Mouse (Mus musculus) A20 (cell line): Measurements from ENCODE around the gene Socs7.
A peak's percentile ranks its signal among the peaks of the same experiment; 100 is the strongest.

Source experiments
- DNase-seq: peaks from one replicate; pipeline ENCODE4 v3.0.0-alpha.2; 2011; ENCODE audit warnings: low read depth, low spot score

Socs7 gene

DNA sequence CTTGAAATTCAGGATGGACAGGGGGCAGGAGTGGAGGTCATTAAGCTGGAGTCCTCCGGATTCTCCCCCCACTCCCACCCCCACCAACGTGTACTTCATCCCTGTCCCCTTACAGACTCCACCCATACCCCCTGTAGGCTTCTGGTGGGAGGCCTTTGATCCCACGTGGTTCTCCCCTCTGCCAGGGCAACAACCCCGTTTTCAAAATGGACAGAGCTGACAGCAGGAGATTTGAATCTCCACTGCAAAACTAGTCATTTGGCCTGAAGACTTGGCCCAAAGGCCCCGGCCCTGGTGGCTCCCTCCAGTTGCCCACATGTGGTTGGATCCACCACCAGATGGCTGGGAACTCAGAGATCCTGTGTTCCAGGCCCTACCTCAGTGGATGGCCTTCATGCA lies 54.3 kb downstream of the Socs7 start:
- DNase-seq = no peak

DNA sequence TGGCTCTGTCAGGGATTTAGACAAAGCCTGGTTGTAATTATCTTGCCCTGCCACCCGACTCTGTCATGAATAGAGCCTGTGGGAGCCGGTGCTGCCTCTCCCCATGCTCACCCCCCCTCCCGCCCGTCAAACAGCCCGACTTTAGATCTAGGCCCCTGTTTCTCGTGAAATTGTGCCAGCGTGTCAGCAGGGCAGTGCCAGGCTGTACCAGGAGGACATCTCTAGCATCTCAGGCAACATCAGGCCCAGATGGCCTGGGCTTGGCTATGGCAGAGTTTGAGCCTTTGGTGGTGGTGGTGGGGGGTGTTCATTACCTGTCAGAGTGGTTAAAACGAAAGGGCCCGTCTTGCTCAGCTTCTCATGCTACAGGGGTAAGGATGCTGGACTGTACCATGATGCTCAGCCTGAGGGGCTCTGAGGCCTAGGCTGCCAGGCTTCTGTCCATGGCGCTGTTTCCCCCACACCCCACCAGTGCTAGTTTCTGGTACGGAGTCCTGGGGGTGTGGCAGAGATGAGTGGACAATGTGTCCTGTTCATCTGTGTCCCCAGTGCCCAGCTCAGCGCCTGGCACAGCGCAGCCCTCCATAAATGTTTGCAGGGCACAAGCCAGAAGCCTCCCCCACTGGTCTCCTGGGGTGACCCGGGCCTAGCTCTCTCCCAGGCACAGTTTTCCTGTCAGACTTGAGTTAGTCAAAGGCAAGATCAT lies 56.6 kb downstream of the Socs7 start:
- DNase-seq = no peak

DNA sequence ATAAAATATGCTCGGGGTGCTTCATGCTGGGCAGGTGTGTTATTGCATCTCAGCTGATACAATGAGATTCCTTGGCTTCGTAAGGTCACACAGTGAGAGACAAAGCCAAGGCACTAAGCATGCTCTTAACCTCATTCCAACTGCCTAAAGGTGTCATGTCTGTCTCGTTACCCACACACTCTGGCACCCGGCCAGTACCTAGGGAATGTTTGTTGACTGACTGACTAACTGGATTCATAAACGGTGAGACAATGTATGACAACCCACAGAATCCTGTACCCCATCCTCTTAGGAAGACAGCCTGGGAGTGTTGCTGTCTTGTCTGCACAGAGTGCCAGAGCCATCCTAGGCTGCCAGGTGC lies 57.2 kb downstream of the Socs7 start:
- no peak for DNase-seq

DNA sequence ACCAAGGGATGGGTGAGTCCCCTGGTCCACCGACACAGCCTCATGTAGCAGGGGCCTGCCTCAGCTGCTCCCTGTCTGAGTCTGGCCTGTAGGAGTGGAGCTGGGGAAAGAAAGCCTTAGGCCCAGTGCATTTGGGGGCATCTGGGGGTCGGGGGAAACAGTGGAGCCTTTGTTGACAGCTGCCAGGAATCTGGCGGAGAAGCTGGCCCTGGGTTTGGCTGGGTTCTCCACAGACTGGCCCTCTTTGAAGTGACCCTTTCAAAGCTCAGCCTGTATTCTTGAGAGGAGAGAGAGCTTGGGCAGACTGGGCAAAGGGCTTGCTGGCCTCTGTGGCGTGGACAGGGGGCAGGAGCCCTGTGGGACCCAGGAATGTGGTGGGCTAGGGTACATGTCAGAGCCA lies 60.2 kb downstream of the Socs7 start:
- no peak for DNase-seq

DNA sequence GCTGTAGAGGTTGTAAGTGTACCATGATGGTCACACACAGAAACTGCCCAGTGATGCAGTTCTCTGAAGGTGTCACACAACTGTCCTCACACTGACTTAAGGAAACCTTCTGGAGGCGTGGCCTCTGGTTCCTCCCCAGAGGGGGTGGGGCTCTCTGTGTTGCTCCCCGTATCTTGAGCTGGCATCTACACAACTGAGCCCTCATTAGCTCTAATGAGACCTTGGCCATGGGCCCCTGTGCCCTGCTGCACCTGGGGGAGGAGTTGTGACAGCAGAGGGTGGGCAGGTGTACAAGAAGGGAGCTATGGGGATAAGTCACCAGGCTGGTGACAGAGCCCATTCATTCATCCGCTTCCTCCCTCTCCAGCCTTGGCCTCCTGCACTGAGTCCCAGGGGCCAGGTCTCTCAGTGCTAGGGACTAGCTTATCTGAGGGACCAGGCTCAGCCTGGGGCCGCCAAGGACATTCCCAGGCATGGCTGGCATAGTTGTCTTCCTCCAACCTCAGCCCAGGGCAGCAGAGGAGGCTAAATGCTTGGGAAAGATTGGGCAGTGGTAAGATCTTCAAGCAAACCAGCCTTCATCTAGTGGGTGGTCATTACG lies 61.8 kb downstream of the Socs7 start:
- DNase-seq = peak; percentile 23

DNA sequence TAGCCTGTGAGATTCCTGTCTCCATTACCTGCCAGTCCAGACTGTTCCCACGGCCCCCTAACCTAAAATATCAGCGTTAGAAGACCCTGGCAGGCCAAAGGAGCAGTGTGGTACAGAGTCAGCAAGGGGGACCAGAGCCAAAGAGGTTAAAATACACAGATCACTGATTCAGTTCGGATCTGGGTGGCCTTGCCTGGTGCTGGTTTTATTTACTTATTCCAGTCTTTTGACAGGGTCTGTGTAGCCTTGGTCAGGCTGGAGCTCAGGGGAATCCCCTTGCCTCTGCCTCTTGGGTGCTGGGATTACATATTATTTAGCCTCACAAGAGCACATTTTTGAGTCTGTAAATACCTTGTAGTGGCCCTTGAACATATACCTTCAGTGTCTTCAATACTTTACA lies 62.5 kb downstream of the Socs7 start:
- DNase-seq = no peak

DNA sequence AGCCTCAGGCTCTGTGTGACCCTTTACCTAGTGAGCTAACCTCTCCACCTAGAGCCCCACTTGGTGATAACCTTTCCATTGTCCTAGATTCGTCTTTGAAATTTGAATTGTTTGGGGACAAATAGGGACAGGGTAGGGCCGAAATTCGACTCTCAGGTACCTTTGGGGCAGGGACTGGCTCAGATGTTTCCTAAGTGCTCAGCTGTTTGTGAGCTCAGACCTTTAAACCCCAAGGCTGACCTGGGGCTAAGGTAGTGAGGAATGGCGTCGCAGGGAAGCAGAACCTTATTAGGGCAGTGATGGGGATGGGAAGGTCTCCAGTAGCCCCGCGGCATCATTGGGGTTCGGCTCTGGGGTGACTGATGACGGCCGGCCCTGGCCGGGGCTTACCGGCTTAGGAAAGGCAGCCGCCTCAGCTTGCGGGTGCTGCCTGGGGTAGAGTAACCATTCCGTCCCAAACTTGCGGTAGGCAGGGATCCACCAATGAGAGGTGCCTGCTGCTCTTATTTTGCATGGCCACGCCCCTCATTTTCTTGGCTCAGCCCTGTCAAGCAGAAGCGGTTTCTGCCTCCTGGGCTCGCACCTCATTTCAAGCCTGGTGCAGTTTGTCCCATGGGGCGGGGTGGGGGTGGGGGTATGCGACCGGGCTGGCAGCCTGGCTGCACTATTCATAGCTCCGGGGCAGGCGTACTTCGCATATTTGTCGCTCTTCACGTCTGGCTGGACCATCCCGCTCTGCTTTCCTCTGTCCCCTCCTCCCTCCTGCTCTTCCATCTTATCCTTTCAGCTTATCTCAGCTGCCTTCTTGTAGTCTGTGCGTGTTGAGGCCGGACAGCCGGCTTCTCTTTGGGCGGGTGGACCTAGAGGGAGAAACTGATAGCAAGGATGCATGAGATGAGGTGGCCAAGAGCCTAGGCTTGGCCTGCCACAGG lies 65.7 kb downstream of the Socs7 start:
- DNase-seq = peak; percentile 95

DNA sequence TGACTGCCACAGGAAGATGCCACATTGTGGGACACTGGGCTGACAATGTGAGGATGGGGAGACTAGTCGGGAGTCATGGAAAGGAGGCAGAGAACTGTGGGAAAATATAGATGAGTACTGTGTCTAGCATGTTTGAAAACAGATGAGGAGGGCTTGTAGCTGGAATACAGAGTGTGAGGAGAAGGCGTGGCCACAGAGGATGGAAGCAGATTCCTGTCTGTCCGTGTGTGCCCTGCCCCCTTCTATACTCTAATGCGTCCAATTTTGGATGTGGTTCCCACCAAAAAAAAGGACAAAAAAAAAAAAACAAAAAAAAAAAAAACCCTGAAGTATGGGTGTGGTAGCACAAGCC lies 66.4 kb downstream of the Socs7 start:
- no peak for DNase-seq

DNA sequence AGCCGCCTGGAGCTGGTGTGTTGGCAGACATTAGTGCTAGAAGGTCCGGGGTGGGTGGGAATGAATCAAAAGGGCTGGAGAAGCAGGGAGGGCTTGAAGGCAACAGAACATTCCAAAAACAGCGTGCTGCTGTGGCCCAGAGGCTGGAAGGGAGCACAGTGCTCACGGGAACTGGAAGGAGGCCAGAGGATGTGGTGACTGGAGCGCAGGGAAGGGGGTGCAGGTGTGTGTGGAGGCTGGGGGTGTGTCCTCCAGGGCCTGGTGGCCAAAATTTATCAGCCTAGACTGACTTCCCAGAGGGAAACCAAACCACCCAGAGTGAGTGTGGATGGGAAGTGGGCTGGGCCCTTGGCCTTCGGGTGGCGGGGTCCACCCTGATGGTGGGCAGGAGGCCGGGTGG lies 67.3 kb downstream of the Socs7 start:
- no peak for DNase-seq

DNA sequence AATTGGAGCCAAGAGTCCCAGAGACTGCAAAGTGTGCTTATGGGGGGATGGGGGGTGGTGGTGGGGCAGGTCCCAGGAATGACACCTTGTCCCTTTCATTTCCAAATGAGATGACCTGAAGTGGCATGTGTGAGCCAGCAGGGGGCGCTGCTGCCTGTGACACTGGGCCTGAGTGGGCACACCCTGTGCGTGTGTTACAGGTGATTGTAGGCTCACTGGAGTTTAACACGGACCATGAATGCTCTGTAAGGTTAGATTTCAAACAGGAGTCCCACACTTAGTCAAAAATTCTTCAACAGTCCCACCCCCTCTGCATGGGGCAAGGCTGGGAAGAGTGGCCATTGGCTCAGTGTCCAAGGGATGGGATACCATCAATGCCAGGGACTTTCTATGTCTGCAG lies 69.7 kb downstream of the Socs7 start:
- DNase-seq = peak; percentile 72

DNA sequence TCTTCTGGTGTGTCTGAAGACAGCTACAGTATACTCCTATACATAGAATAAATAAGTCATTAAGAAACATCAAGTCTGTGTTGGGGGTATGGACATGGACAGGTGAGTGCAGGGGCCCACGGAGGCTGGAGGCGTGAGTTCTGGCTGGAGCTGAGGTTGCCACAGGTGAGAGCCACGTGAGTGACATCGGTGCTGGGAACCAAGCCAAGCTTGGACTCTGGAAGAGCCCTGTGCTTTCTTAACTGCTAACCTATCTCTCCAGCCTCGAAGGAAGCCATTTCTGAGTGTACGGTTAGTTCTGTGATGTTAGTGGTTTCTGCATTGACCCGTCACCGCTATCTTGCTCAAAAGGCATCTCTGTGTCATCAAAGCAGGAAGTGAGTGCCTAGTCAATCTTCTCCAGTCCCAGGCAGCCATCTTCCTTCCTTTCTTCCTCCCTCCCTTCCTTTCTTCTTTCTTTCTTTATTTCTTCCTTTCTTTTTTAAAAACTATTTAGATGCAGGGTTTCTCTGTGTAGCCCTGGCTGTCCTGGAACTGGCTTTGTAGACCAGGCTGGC lies 70.7 kb downstream of the Socs7 start:
- no peak for DNase-seq

DNA sequence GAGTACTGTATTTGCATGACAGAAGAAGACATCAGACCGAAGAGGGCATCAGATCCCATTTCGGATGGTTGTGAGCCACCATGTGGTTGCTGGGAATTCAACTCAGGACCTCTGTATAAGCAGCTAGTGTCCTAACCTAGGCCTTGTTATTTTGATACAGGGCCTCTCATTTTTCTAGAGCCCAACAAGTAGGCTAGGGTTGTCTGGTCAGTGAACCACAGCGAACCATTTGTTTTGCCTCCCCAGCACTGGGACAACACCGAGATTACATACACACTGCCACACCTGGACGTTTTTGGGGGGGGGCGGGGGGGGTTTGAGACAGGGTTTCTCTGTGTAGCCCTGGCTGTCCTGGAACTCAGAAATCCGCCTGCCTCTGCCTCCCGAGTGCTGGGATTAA lies 71.8 kb downstream of the Socs7 start:
- DNase-seq = peak; percentile 68

DNA sequence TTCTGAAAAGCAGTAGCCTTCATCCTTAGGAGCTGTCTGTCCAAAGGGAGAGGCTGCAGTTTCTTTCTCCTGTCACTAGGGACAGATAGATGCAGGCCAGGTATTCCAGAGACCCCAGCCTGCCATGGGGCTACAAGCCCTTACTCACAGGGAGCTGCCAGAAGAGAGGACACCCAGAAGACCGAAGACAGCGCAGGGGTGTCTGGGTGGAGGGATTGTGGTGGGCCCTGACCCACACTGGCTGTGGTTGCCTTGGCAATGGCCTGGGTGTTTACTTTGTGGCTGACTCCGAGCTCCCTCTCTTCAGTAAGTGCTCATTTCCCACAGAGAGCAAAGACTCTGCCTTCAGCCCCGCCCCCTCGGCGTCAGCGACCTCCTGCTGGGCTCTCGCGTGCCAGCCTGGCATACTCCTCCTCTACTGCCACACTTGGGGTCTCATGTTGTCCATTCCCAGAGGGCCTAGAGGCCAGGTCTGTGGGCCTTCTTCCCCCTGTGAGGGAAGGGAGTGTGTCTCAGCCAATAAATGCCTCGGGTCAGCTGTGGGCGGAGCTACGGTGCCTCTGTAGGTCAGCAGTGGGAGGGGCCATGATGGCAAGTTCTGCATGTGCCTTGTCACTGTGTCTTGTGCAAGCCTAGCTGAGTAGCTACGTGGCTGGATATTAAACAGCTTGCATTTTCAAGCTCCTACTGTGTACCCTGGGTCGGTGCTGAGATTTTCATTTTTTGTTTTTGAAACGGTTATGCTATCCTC lies 72.5 kb downstream of the Socs7 start:
- DNase-seq = peak; percentile 96

DNA sequence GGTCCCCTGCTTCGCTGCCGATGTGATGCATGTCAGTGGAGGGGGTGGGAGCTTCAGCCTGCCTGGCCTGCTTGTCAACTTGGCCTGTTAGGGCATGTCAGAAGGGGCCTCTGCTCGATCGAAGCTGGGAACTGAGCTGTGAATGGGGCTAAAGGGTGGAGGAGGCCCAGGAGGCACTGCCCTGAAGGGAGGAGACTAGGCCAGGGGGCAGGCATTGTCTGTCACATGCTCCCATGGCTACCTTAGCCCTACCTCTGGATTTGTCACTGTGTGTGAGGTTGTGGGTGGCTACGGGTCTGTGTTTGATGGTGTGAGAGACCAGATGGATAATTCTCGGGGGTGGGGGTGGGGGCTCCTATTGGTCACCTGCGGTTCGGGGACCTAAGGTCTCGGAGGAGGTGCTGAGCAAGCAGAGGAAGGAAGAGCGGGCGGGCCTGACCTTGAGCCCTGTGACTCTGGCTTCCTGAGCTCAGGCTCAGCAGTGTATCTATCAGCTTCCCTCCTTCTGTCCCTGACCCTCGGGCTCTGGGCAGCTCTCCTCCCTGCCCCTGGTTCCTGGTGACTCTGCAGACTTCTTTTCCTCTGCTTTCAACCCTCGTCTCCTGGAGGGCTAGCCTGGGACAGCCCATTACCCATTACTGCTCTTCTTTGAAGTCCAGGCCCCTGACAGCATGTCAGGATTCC lies 73.6 kb downstream of the Socs7 start:
- no peak for DNase-seq

DNA sequence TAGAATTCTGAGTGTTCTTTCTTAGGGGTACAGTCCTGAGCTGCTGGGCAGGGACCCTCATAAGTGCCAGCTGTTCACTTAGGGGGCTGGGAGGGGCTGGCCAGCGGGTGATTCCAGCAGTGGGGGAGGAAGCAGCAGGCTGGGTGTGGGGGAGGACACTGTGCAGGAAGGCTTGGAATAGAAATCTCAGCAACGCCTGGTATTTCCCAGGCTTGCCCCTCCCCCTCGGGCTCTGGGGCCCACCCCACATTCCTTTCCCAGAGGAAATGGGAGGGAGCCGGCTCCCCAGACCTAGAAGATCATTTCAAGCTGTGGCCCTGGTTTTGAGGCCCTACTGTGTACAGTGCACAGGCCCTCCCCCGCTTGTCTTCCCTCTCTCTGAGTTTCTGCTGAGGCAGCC lies 75.4 kb downstream of the Socs7 start:
- no peak for DNase-seq

DNA sequence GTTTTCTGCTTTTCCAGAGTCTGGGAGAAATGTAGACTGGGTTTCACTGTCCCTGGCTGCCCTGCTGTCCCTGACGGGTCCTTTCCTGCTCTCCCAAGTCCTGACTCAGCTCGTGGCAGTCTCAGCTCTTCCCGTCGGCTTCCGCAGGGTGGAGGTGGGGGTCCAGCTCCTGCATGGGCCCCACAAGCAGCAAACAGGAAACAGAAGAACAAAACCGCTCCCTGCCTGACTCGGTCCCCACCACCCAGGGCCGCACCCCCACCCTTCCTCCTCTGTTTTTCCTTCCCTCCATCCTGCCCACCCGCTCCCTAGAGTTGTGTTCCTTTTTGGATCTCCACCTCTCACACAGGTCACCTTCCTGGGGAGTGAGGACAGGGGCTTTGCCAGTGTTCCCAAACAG lies 76.5 kb downstream of the Socs7 start:
- no peak for DNase-seq

DNA sequence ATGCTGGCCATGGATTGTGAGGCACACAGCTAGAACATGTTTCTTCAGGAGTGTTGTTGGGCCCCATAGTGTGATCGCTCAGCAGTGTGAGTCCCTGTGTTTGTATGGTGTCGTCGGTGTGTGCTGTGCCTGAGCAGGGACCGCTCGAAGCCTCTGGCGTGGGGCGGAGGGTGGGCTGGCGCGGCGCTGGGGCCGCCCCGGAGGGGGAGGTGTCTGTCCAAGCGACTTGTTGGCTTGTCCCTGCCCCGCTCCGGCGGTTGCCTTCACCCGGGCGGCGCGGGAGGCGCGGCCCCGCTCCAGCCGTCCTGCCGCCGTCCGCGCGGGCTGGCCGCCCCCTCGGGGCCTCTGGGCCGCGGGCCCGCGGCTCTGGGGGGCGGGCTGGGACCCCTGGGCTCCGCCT lies 77.6 kb downstream of the Socs7 start:
- DNase-seq = no peak

DNA sequence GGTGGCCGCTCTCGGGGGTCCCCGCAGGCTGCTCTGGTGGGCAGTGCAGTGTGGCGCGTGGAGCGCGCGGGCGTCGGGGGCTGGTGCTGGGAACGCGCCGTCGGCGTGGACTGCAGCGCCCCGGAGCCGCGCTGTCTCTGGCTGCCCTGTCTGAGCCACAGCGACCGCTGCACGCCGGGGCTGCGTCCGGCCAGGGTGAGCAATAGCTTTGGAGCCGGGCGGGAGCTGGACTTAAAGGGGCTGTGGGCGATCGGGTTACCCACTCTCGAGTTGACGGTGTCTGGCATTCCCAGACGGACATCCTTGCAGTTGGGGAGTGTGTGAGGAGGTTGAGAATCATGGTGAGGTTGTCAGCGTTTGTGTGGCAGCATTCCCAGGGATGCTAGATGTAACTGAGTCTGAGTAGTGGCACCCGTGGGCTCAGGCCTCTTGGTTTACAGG lies 78.1 kb downstream of the Socs7 start:
- no peak for DNase-seq

DNA sequence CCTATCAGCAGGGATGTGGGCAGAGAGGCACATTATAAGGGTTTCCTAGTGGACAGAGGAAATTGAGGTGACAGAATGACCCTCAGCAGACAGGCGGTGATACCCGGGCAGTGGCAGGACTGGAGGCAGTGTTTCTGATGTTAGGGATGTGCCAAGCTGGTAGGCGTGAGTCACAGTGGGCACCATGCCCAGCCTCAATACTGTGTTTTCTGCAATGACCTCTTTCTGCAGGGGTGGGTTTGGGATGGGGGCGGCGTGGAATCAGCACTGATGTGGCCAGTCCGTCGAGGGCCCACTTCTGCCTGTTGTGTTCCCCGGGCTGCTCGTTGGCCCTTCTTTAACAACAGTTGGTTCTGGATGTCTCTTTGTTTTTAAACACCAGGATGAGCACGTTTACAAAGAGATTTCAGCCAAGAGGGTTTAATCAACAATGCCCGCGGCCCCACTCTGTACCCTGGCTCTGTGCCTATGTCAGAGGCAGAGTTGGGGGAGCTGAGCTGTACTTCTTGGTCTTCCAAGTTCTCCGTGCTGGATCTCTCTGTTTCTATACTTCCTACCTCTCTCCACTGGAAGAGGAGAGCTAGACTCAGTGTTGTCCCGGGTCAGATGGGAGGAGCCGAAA lies 78.8 kb downstream of the Socs7 start:
- DNase-seq = no peak

DNA sequence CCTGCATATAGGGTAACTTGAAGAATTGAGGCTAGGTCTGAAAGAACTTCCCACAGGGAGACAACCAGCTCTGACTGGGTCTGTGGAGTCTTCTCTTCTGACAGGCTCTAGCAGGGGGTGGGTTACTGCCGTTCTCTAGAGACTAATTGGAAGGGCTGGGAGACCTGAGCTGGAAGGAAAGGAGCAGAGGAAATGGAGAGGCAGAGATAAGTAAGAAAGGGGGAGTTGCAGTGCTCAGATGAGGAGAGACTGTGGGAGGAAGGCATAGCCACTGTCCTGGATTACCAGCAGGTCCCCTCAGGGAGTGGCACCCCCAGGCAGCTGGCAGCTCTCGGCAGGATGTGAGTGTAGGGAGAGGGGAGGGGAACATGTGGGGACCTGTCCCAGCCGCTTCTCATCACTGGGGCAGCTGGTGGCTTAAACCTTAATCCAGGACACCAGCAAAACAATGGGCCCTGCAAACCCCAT lies 79.3 kb downstream of the Socs7 start:
- no peak for DNase-seq
